Mouse (Mus musculus): ENCODE measurements at regions not wholly inside any gene's neighbourhood (a gene's known extent, or its start where the extent isn't known, plus 50 kb on each side); places are given as distances from the start of the nearest gene placed in this dataset.
A peak's percentile ranks its signal among the peaks of the same experiment; 100 is the strongest.

- H3K27ac ChIP-seq, result no peak overlapping the region
- H3K4me1 ChIP-seq, result no peaks in the 10 kb centered on the region
- no peak overlapping the region for H3K4me2 ChIP-seq
- ATAC-seq (ENCODE audit: low FRiP score), result no peak
- no peaks in the 10 kb centered on the region for H3K9me3 ChIP-seq
- H3K9ac ChIP-seq, result no peak overlapping the region
- 78% methylated on average over 3 of the region's 3 CpGs for WGBS
- H3K27me3 ChIP-seq, result no peaks in the 10 kb centered on the region
- H3K4me3 ChIP-seq (replicated peaks), result no peak overlapping the region
- no peaks in the 10 kb centered on the region for H3K36me3 ChIP-seq (replicated peaks)
These were observed 232.6 kb upstream of the Gm21830 start for GRCm38 (mm10) chr2:67180962-67181361.

- WGBS, result 86% methylated on average over 2 of the region's 2 CpGs
- peak; percentile 20; the same call in 1 of the 2 replicates for ATAC-seq (ENCODE audit: low FRiP score)
- Histone ChIP-seq H3K27me3 (no peaks in the 10 kb centered on the region), H3K4me1 (no peaks in the 10 kb centered on the region), H3K4me3 (replicated peaks) (no peak overlapping the region), H3K4me2 (no peak overlapping the region), H3K27ac (no peak overlapping the region), H3K9me3 (no peaks in the 10 kb centered on the region), H3K36me3 (replicated peaks) (no peaks in the 10 kb centered on the region), H3K9ac (no peak overlapping the region)
These were observed 192.3 kb upstream of the Gm21830 start for GRCm38 (mm10) chr2:67221061-67221802.

GRCm38 (mm10) chr2:67226299-67226698 lies 187.2 kb upstream of the Gm21830 start:
- H3K27me3 ChIP-seq, result no peaks in the 10 kb centered on the region
- no peaks in the 10 kb centered on the region for H3K9me3 ChIP-seq
- no peak overlapping the region for H3K27ac ChIP-seq
- WGBS, result 88% methylated on average over 2 of the region's 2 CpGs
- H3K4me3 ChIP-seq (replicated peaks), result no peak overlapping the region
- H3K4me2 ChIP-seq, result no peak overlapping the region
- no peak overlapping the region for H3K9ac ChIP-seq
- no peaks in the 10 kb centered on the region for H3K4me1 ChIP-seq
- ATAC-seq (ENCODE audit: low FRiP score), result no peak
- no peaks in the 10 kb centered on the region for H3K36me3 ChIP-seq (replicated peaks)

GRCm38 (mm10) chr2:67257455-67257854 lies 156.1 kb upstream of the Gm21830 start:
- 25% methylated on average over 1 of the region's 1 CpGs for WGBS
- Histone ChIP-seq H3K27ac (no peak overlapping the region), H3K4me1 (no peaks in the 10 kb centered on the region; the same call in 1 of the 2 replicates), H3K4me3 (replicated peaks) (no peak overlapping the region), H3K27me3 (no peaks in the 10 kb centered on the region), H3K36me3 (replicated peaks) (no peaks in the 10 kb centered on the region), H3K9ac (no peak overlapping the region), H3K4me2 (no peak overlapping the region), H3K9me3 (no peaks in the 10 kb centered on the region)
- peak; percentile 85 for ATAC-seq (ENCODE audit: low FRiP score)

Measured in forebrain, embryonic 12.5 days (tissue).